Mouse (Mus musculus) ES-Bruce4 (cell line): ENCODE measurements around the gene Pfkp. TPM values are rescaled to one million over a fixed set of nuclear protein-coding genes. Genes with fewer than 3 reads are reported as not detected.
A peak's percentile ranks its signal among the peaks of the same experiment; 100 is the strongest.

Experiments used
- H3K27ac ChIP-seq: 2 replicates; pipeline ENCODE4 v1.5.1; 2012; ENCODE audit warnings: low read length, inconsistent platforms; ENCODE audit not compliant: insufficient read depth
- H3K27me3 ChIP-seq: 2 replicates; pipeline ENCODE4 v1.6.1; 2012; ENCODE audit warnings: mild to moderate bottlenecking, low read length, inconsistent platforms; ENCODE audit not compliant: control insufficient read depth, poor library complexity, insufficient read depth, severe bottlenecking
- H3K36me3 ChIP-seq: 2 replicates; pipeline ENCODE4 v1.6.1; 2012; ENCODE audit warnings: inconsistent platforms, mild to moderate bottlenecking, low read length, moderate library complexity; ENCODE audit not compliant: control insufficient read depth, poor library complexity, insufficient read depth, severe bottlenecking
- H3K4me1 ChIP-seq: one replicate; pipeline ENCODE4 v1.8.1; 2011; ENCODE audit warnings: low read length; ENCODE audit not compliant: control insufficient read depth, insufficient read depth
- H3K4me3 ChIP-seq: 2 replicates; pipeline ENCODE4 v1.5.1; 2011; ENCODE audit warnings: low read depth, mild to moderate bottlenecking, low read length
- H3K9ac ChIP-seq: 2 replicates; pipeline ENCODE4 v1.6.1; 2012; ENCODE audit warnings: low read depth, mild to moderate bottlenecking, inconsistent platforms; ENCODE audit not compliant: poor library complexity, severe bottlenecking
- H3K9me3 ChIP-seq: replicated peaks from 2 replicates; pipeline ENCODE4 v1.6.1; 2012; ENCODE audit warnings: mild to moderate bottlenecking, low read length, inconsistent platforms; ENCODE audit not compliant: control insufficient read depth, poor library complexity, insufficient read depth, severe bottlenecking
- CTCF ChIP-seq: IDR thresholded peaks from one replicate; pipeline ENCODE4 v1.8.1; 2011; ENCODE audit warnings: low read depth, low read length
- EP300 ChIP-seq: IDR thresholded peaks from 2 replicates; pipeline ENCODE4 v1.6.1; 2011; ENCODE audit warnings: low read depth, low read length; ENCODE audit not compliant: insufficient read depth
- POLR2A ChIP-seq: IDR thresholded peaks from one replicate; pipeline ENCODE4 v1.8.1; 2011; ENCODE audit warnings: low read length; ENCODE audit not compliant: insufficient read depth
- polyA plus RNA-seq: library from polyadenylated mRNA; stranded (reverse); fragments of >200 nt; gene quantifications from 2 replicates; pipeline ENCODE4 v1.2.4, GENCODE M21; 2011; ENCODE audit warnings: low read depth; ENCODE audit not compliant: missing spikeins, insufficient read depth, insufficient read length

Gene Pfkp
- polyA plus RNA-seq, 1 experiment: 108 TPM

DNA sequence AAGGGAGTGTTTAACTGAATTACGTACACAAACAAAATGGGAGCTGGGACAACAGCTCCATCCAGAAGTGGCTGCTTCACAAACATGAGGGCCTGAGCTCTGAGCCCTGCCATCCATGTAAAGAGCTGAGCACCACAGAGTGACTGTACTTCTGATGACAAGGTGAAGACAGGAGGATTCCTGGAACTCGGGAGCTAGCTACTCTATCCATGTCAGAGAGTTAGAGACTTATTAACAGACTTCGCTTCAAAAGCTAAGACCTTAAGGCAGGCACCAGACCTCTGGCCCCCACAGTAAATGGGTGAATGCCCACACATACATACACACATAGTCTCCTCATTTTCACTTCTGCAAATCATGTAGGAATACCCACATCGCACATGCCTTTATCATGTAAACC, 11.6 kb downstream of the Pfkp start:
- Histone ChIP-seq H3K27me3 (no peaks in the 10 kb centered on the region), H3K9ac (peak overlapping the region; percentile 47), H3K27ac (peak overlapping the region; percentile 78), H3K9me3 (peaks cover 4% of the 10 kb centered on the region; the same call in 1 of the 2 replicates), H3K4me1 (peaks cover 3% of the 10 kb centered on the region), H3K36me3 (peaks cover 8% of the 10 kb centered on the region; the same call in 1 of the 2 replicates), H3K4me3 (no peak overlapping the region)
- TF ChIP-seq EP300: no peak
- no peak for TF ChIP-seq CTCF
- TF ChIP-seq POLR2A: no peak

DNA sequence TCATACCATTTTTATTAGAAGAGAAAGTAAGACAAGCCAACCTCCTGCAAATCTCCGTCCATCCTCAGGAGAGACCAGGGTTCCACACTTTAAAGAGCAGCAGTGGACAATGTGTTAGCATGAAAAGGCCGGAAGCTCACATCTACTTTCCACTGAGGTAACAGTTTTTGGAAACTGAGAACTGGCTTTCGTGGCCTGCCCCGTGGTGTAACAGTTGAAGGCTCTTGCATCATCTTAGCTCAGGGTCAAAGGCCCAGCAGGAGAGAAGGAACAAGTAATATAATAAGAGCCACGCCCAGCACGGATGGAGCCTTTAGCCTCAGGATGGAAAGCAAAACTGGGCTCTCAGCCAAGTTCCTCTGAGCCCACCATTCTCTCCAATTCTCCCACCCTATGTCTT, 12.1 kb downstream of the Pfkp start:
- no peak overlapping the region for H3K4me3 ChIP-seq
- H3K36me3 ChIP-seq: peaks cover 4% of the 10 kb centered on the region; the same call in 1 of the 2 replicates
- H3K27ac ChIP-seq: peak overlapping the region; percentile 78
- H3K9ac ChIP-seq: peak overlapping the region; percentile 65
- peaks cover 2% of the 10 kb centered on the region; the same call in 1 of the 2 replicates for H3K9me3 ChIP-seq
- no peaks in the 10 kb centered on the region for H3K27me3 ChIP-seq
- TF ChIP-seq EP300 (peak; percentile 60; the same call in 1 of the 2 replicates), POLR2A (no peak)
- H3K4me1 ChIP-seq: peaks cover 3% of the 10 kb centered on the region

DNA sequence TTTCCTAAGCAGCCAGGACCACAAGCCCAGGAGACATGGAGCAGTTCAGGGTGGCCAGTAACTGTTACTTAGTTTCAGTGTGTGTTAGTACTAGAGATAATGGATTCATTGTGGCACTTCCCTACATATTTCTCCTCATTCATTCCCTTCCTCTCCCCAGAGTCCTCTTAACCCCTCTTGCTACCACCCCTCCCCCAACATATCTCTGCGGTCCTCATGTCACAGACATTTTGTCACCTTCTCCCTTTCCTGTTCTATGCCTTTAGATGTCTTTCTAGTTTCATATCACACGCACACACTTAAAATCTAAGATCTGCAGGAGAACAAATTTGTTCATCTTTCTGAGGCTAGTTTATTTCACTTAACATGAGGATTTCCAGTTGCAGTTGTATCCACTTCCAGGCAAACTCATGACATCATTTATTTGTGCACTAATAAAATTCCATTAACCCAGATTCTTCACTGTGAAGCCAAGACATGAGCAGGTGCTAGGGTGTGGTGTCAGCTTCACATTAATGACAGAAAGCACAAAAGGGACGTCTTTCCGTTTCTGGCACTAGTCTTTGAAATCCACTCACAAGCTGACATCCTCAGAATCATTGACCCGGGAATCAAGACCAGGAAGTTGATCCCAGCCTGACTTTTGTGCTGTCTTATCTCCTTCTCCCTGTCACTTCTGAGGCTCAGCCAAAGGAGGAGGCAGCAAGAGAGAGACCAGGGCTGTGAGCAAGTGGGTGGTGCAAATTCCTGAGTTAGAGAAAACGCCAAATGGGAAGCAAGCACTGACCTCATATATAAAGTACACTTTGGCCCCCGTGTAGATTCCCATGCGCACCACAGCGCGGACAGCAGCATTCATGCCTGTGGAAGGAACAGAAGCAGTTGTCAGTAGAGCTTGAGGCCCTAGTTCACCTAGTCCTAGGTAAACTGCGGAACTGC, 13.2 kb downstream of the Pfkp start:
- peak overlapping the region; percentile 78 for H3K27ac ChIP-seq
- no peak overlapping the region for H3K4me3 ChIP-seq
- no peaks in the 10 kb centered on the region for H3K27me3 ChIP-seq
- H3K9me3 ChIP-seq: no peaks in the 10 kb centered on the region
- no peak for TF ChIP-seq POLR2A
- no peak for TF ChIP-seq CTCF
- TF ChIP-seq EP300: no peak
- peaks cover 3% of the 10 kb centered on the region; the same call in 1 of the 2 replicates for H3K36me3 ChIP-seq
- peaks cover 3% of the 10 kb centered on the region for H3K4me1 ChIP-seq
- H3K9ac ChIP-seq: peak overlapping the region; percentile 65

DNA sequence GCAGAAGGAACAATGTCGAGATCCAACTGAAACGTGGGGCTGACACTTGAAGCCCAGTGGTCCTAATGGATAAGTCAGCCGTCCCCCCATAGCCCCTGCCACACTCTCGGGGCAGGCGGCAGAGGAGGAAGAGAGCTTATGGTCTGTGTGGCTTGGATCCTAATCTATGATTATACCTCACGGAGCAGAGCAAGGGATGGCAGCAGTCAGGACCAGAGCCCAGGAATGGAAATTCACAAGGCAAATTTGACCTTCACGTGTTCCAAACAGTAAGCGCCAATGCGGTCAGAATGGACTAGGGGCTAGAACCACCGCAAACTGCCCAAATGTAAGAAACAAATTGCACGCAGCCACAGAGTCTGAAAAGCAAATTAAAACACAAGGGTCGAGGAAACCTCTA, 14.5 kb downstream of the Pfkp start:
- no peaks in the 10 kb centered on the region for H3K9me3 ChIP-seq
- H3K27ac ChIP-seq: no peak overlapping the region
- peaks cover 3% of the 10 kb centered on the region; the same call in 1 of the 2 replicates for H3K36me3 ChIP-seq
- no peak overlapping the region for H3K4me3 ChIP-seq
- no peak for TF ChIP-seq EP300
- TF ChIP-seq CTCF: no peak
- no peak for TF ChIP-seq POLR2A
- H3K4me1 ChIP-seq: peaks cover 3% of the 10 kb centered on the region
- no peaks in the 10 kb centered on the region for H3K27me3 ChIP-seq
- H3K9ac ChIP-seq: no peak overlapping the region

DNA sequence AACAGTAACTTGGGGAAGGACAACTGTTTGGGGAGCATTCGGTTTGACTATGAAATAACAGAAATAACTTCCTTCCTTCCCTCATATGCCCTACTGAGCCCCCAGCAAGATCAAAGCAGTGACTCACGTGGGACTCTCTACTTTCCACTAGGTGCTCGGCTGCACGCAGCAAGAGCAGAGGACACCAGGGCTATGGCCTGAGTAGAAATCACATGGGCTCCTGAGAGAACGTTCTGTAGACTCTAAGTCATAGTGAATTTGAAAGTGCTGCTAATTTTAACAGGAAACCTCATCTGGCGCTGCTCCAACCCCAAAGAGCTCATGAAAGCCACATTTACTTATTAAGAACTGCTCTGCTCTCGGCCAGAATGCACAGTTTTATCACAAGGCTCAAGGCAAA, 15.1 kb downstream of the Pfkp start:
- no peak overlapping the region for H3K27ac ChIP-seq
- H3K27me3 ChIP-seq: no peaks in the 10 kb centered on the region
- peaks cover 3% of the 10 kb centered on the region for H3K4me1 ChIP-seq

DNA sequence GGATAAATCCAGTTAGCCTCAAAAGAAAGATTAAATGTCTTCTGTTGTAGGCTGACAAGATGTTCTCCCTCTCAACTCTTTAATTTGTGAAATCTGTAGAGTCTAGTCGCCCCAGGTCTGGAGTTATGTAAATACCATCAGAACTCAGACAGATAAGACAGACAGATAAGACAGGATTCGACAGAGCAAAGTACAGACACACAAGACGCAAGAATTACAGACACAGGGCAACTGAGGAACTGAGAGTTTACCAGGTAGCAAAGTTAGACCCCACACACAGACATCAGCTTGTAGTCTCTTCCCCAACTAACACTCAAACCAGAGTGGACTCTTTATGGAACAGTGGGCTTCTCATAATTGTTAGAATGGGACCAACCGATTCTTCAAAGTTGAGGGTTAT, 15.6 kb downstream of the Pfkp start:
- no peak for TF ChIP-seq CTCF
- no peak for TF ChIP-seq EP300

More for the DNA sequence above, 15.1 kb downstream of the Pfkp start:
- no peaks in the 10 kb centered on the region for H3K9me3 ChIP-seq
- H3K36me3 ChIP-seq: peaks cover 3% of the 10 kb centered on the region; the same call in 1 of the 2 replicates
- no peak overlapping the region for H3K9ac ChIP-seq
- TF ChIP-seq EP300 (no peak), POLR2A (no peak), CTCF (no peak)
- no peak overlapping the region for H3K4me3 ChIP-seq

More for the DNA sequence above, 15.6 kb downstream of the Pfkp start:
- no peaks in the 10 kb centered on the region for H3K27me3 ChIP-seq
- H3K4me3 ChIP-seq: no peak overlapping the region
- H3K9me3 ChIP-seq: no peaks in the 10 kb centered on the region
- H3K36me3 ChIP-seq: peaks cover 2% of the 10 kb centered on the region; the same call in 1 of the 2 replicates
- no peak overlapping the region for H3K9ac ChIP-seq
- H3K4me1 ChIP-seq: peaks cover 3% of the 10 kb centered on the region
- H3K27ac ChIP-seq: no peak overlapping the region
